Mouse (Mus musculus) MEL (cell line): ENCODE measurements around the gene Tesk1. TPM values are rescaled to one million over a fixed set of nuclear protein-coding genes. Genes with fewer than 3 reads are reported as not detected.

Experiments
- DNase-seq: peaks from one replicate; pipeline ENCODE4 v3.0.0; 2011; ENCODE audit warnings: low read depth, low spot score
- H3K27ac ChIP-seq: 2 replicates; pipeline ENCODE4 v1.5.1; 2012; ENCODE audit warnings: low read depth, mild to moderate bottlenecking, control low read depth, low read length, moderate library complexity; ENCODE audit not compliant: control insufficient read depth
- H3K27me3 ChIP-seq, 2 experiments: fragments of 150-350 bp in 1 of 2; sonication (generic) in 1 of 2; 2 replicates each; pipeline ENCODE4 v1.6.1; 2012; ENCODE audit warnings: low read length in 2 of 2, mild to moderate bottlenecking in 2 of 2, improper control_type of control experiment in 1 of 2, moderate library complexity in 1 of 2; ENCODE audit not compliant: insufficient read depth in 2 of 2, control insufficient read depth in 1 of 2
- H3K36me3 ChIP-seq, 2 experiments: 2 replicates each; pipeline ENCODE4 v1.6.1; 2012 to 2014; ENCODE audit warnings: low read length in 2 of 2, improper control_type of control experiment in 1 of 2, inconsistent platforms in 1 of 2, mild to moderate bottlenecking in 1 of 2; ENCODE audit not compliant: insufficient read depth in 2 of 2, control insufficient read depth in 1 of 2
- H3K4me1 ChIP-seq, 2 experiments: fragments of 150-350 bp in 1 of 2; sonication (generic) in 1 of 2; 2 replicates each; pipeline ENCODE4 v1.6.1; 2012; ENCODE audit warnings: low read length in 2 of 2, improper control_type of control experiment in 1 of 2, mild to moderate bottlenecking in 1 of 2; ENCODE audit not compliant: insufficient read depth in 2 of 2, control insufficient read depth in 1 of 2
- H3K4me3 ChIP-seq, 2 experiments: fragments of 150-350 bp in 1 of 2; sonication (generic) in 1 of 2; 2 replicates each; pipeline ENCODE4 v1.5.1; 2012; ENCODE audit warnings: low read depth in 2 of 2, low read length in 2 of 2, mild to moderate bottlenecking in 2 of 2, moderate library complexity in 2 of 2, control low read depth in 1 of 2, improper control_type of control experiment in 1 of 2; ENCODE audit not compliant: control insufficient read depth in 1 of 2, insufficient read depth in 1 of 2
- H3K79me2 ChIP-seq: 2 replicates; pipeline ENCODE4 v1.6.1; 2012; ENCODE audit warnings: mild to moderate bottlenecking, low read length, moderate library complexity; ENCODE audit not compliant: control insufficient read depth, poor library complexity, insufficient read depth
- H3K9ac ChIP-seq: 2 replicates; pipeline ENCODE4 v1.6.1; 2012; ENCODE audit warnings: low read depth, mild to moderate bottlenecking, control low read depth, low read length, moderate library complexity; ENCODE audit not compliant: control insufficient read depth, poor library complexity, severe bottlenecking
- H3K9me3 ChIP-seq: fragments of 150-350 bp; sonication (generic); replicated peaks from 2 replicates; pipeline ENCODE4 v1.6.1; 2012; ENCODE audit warnings: mild to moderate bottlenecking, low read length, improper control_type of control experiment, moderate library complexity; ENCODE audit not compliant: insufficient read depth
- CHD1 ChIP-seq: IDR thresholded peaks from 2 replicates; pipeline ENCODE4 v1.6.1; 2012; ENCODE audit warnings: low read depth, mild to moderate bottlenecking, inconsistent platforms, low read length, improper control_type of control experiment
- CTCF ChIP-seq, 3 experiments: IDR thresholded peaks in 2 of 3; conservative IDR thresholded peaks in 1 of 3; 2 replicates each; pipeline ENCODE4 v1.5.1; 2011 to 2012; ENCODE audit warnings: low read length in 3 of 3, low read depth in 2 of 3, mild to moderate bottlenecking in 2 of 3, improper control_type of control experiment in 1 of 3, inconsistent platforms in 1 of 3, mixed read lengths in 1 of 3, moderate library complexity in 1 of 3; ENCODE audit not compliant: control insufficient read depth in 1 of 3, insufficient read depth in 1 of 3, poor library complexity in 1 of 3, severe bottlenecking in 1 of 3
- GATA1 ChIP-seq: IDR thresholded peaks from 2 replicates; pipeline ENCODE4 v1.6.1; 2011; ENCODE audit warnings: low read depth, low read length, improper control_type of control experiment
- HCFC1 ChIP-seq: IDR thresholded peaks from 2 replicates; pipeline ENCODE4 v1.6.1; 2012; ENCODE audit warnings: low read depth, mild to moderate bottlenecking, inconsistent platforms, low read length, improper control_type of control experiment, moderate library complexity
- MAFK ChIP-seq: IDR thresholded peaks from 2 replicates; pipeline ENCODE4 v1.6.1; 2011; ENCODE audit warnings: low read depth, mild to moderate bottlenecking, low read length, improper control_type of control experiment, borderline replicate concordance
- MAZ ChIP-seq: IDR thresholded peaks from 2 replicates; pipeline ENCODE4 v1.6.1; 2012; ENCODE audit warnings: low read depth, mild to moderate bottlenecking, inconsistent platforms, low read length, improper control_type of control experiment
- MYB ChIP-seq: IDR thresholded peaks from 2 replicates; pipeline ENCODE4 v1.6.1; 2011; ENCODE audit warnings: mild to moderate bottlenecking, low read depth, low read length, improper control_type of control experiment
- MYC ChIP-seq: IDR thresholded peaks from 2 replicates; pipeline ENCODE4 v1.6.1; 2011; ENCODE audit warnings: low read depth, mild to moderate bottlenecking, low read length, improper control_type of control experiment, moderate library complexity
- NRF1 ChIP-seq: IDR thresholded peaks from 2 replicates; pipeline ENCODE4 v1.6.1; 2014; ENCODE audit warnings: low read depth, mild to moderate bottlenecking, inconsistent platforms, low read length, improper control_type of control experiment, moderate library complexity; ENCODE audit not compliant: poor library complexity, insufficient read depth, severe bottlenecking
- RAD21 ChIP-seq: IDR thresholded peaks from 2 replicates; pipeline ENCODE4 v1.6.1; 2011; ENCODE audit warnings: mild to moderate bottlenecking, low read depth, low read length, improper control_type of control experiment
- SMC3 ChIP-seq: IDR thresholded peaks from 2 replicates; pipeline ENCODE4 v1.6.1; 2011; ENCODE audit warnings: low read depth, low read length, improper control_type of control experiment
- UBTF ChIP-seq: IDR thresholded peaks from 2 replicates; pipeline ENCODE4 v1.6.1; 2012; ENCODE audit warnings: low read depth, mild to moderate bottlenecking, inconsistent platforms, low read length, improper control_type of control experiment, moderate library complexity, borderline replicate concordance; ENCODE audit not compliant: insufficient read depth
- USF1 ChIP-seq: IDR thresholded peaks from 2 replicates; pipeline ENCODE4 v1.6.1; 2014; ENCODE audit warnings: low read depth, mild to moderate bottlenecking, inconsistent platforms, low read length, improper control_type of control experiment, moderate library complexity
- ZMIZ1 ChIP-seq: IDR thresholded peaks from 2 replicates; pipeline ENCODE4 v1.6.1; 2012; ENCODE audit warnings: low read depth, mild to moderate bottlenecking, inconsistent platforms, low read length, improper control_type of control experiment, moderate library complexity
- ZNF384 ChIP-seq: IDR thresholded peaks from 2 replicates; pipeline ENCODE4 v1.6.1; 2012; ENCODE audit warnings: low read depth, mild to moderate bottlenecking, inconsistent platforms, low read length, improper control_type of control experiment
- polyA plus RNA-seq, 2 experiments: library from polyadenylated mRNA; stranded (reverse) in 1 of 2; unstranded in 1 of 2; fragments of >175 nt in 1 of 2; fragments of >200 nt in 1 of 2; gene quantifications; 2 replicates each; pipeline versions ENCODE4 v1.2.1 to v1.2.4; 2012; ENCODE audit warnings: low replicate concordance in 2 of 2, low read depth in 1 of 2; ENCODE audit not compliant: insufficient read length in 2 of 2, insufficient read depth in 1 of 2, missing spikeins in 1 of 2
- total RNA-seq: library from RNA; depleted of rRNA; stranded (reverse); fragments of 300-350 nt; gene quantifications from 2 replicates; pipeline ENCODE4 v1.2.3, GENCODE M21; 2012

Gene Tesk1
- total and polyA plus RNA-seq, 3 experiments, result 9.1 to 24.6 TPM; not detected in 1

DNA sequence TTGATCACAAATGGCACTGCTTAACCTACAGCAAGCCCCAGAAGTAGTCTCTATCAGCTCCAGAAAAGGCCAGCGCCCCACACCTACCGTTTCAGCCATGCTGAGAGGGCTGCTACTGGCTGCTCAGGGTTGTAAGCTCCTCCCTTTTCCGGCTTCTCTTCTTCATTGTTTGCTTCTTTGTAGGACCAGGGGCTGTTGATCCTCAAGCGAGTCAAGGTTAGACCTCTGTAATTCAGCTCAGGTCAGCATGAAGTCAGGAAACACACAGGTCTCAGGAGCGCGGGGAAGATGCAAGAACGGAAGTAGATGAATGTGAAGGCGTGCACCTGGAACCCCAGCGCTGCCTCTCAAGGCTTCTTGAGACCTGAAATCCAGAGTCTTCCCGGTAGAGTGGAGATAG is 37.0 kb upstream of the Tesk1 start:
- H3K36me3 ChIP-seq, result no peaks in the 10 kb centered on the region
- H3K27ac ChIP-seq, result no peak overlapping the region
- H3K27me3 ChIP-seq, result no peaks in the 10 kb centered on the region
- H3K4me1 ChIP-seq, result no peaks in the 10 kb centered on the region
- no peaks in the 10 kb centered on the region for H3K9me3 ChIP-seq
- H3K79me2 ChIP-seq, result no peaks in the 10 kb centered on the region
- no peak overlapping the region for H3K4me3 ChIP-seq
- TF ChIP-seq UBTF (no peak), HCFC1 (no peak), MAFK (no peak), MAZ (no peak), USF1 (no peak), MYC (no peak), ZMIZ1 (no peak), SMC3 (no peak), CHD1 (no peak), MYB (no peak), NRF1 (no peak), GATA1 (no peak), ZNF384 (no peak)
- TF ChIP-seq, all 39 proteins: peak for 0
- H3K9ac ChIP-seq, result no peak overlapping the region
- DNase-seq, result no peak

DNA sequence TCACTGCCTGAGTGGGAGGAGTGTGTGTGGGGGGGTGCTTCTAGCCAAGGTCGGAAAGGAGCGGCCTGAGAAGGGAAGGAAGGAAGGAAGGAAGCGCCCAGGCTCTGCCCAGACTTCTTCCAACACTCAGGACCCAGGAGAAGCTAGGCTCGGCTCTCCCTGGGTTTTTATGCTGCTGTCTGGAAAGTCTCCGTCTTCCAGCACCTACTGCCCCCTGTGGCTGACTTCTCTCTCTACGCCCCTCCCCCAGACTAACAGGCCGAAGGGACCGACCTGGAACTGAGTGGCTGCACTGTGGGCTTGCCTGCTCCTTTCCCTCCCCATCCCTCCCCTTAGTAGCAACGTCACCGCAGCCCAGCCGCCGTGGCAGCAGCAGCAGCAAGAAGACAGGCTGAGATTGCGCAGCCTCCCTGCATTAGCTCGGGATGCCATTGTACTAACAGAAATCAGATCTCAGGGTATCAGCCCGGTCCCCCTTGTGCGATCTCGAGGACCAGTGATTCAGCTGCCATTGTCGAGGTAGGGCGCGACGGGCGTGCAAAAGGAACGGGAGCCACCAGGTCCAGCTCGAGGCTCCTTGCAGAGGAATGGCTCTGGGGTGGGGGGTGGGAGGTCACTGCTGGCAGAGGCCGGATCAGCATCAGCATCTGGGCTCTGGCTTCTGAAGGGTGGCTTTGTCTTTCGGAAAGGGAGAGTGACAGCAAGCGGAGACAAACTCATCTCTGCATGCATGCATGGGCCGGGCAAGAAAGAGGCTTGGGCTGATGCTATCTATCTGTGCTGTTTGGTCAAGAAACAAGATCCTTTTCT is 35.4 kb upstream of the Tesk1 start:
- H3K9me3 ChIP-seq, result no peaks in the 10 kb centered on the region
- no peaks in the 10 kb centered on the region for H3K79me2 ChIP-seq
- H3K27me3 ChIP-seq, result no peaks in the 10 kb centered on the region
- no peak overlapping the region for H3K9ac ChIP-seq
- H3K36me3 ChIP-seq, result no peaks in the 10 kb centered on the region
- TF ChIP-seq CTCF (IDR thresholded peaks at IDR 0.05 in 2 of 3, conservative IDR thresholded peaks at IDR 0.05 in 1 of 3; ENCODE audit: control insufficient read depth in 1 of 3, insufficient read depth in 1 of 3, low read depth in 2 of 3, low read length in 3 of 3, poor library complexity in 1 of 3, severe bottlenecking in 1 of 3), result peak in 2 of 3 experiments; percentile 4 to 5; a peak in 2 of 6 replicates
- no peak for TF ChIP-seq GATA1
- TF ChIP-seq RAD21, result no peak
- TF ChIP-seq, all 39 proteins: peak for 1
- Histone ChIP-seq H3K27ac (no peak overlapping the region), H3K4me1 (no peaks in the 10 kb centered on the region), H3K4me3 (no peak overlapping the region)
- DNase-seq, result no peak
